Mouse (Mus musculus) hindbrain, embryonic 15.5 days (tissue): Measurements from ENCODE around the gene Gcnt1. TPM values are rescaled to one million over a fixed set of nuclear protein-coding genes. Genes with fewer than 3 reads are reported as not detected.

Source experiments
- ATAC-seq: fragments of 200-750 bp; cut with Nextera tagmentation; 2 replicates; pipeline ENCODE4 v1.8.0; 2017; ENCODE audit warnings: low read depth, moderate number of reproducible peaks, moderate TSS enrichment; ENCODE audit not compliant: low FRiP score
- H3K27ac ChIP-seq: fragments of 300-500 bp; sonication (generic); replicated peaks from 2 replicates; pipeline ENCODE4 v1.5.1; 2015; ENCODE audit warnings: mild to moderate bottlenecking, inconsistent platforms
- H3K27me3 ChIP-seq: fragments of 300-500 bp; sonication (generic); 2 replicates; pipeline ENCODE4 v1.6.1; 2015; ENCODE audit warnings: control low read depth, inconsistent platforms
- H3K36me3 ChIP-seq: fragments of 300-500 bp; sonication (generic); 2 replicates; pipeline ENCODE4 v1.6.1; 2015; ENCODE audit warnings: control low read depth, inconsistent platforms
- H3K4me1 ChIP-seq: fragments of 300-500 bp; sonication (generic); replicated peaks from 2 replicates; pipeline ENCODE4 v1.6.1; 2015; ENCODE audit warnings: control low read depth, inconsistent platforms
- H3K4me2 ChIP-seq: fragments of 300-500 bp; sonication (generic); 2 replicates; pipeline ENCODE4 v1.6.1; 2015; ENCODE audit warnings: moderate library complexity, mild to moderate bottlenecking, inconsistent platforms
- H3K4me3 ChIP-seq: fragments of 300-500 bp; sonication (generic); 2 replicates; pipeline ENCODE4 v1.5.1; 2015; ENCODE audit warnings: mild to moderate bottlenecking, inconsistent platforms
- H3K9ac ChIP-seq: fragments of 300-500 bp; sonication (generic); 2 replicates; pipeline ENCODE4 v1.6.1; 2015; ENCODE audit warnings: inconsistent platforms
- H3K9me3 ChIP-seq: fragments of 300-500 bp; sonication (generic); 2 replicates; pipeline ENCODE4 v1.6.1; 2016; ENCODE audit warnings: control low read depth, inconsistent platforms
- WGBS: fragments of 180-500 bp; shearing (Covaris S2); methylation state at CpG from one replicate; pipeline ENCODE4 v1.1.7; 2015; 5-methylcytosine and 5-hydroxymethylcytosine counted together
- polyA plus RNA-seq: library from polyadenylated mRNA; unstranded; fragments of >200 nt; fragmentation: Nextera tagmentation; extraction: Ambion mirVana; gene quantifications from 2 replicates; pipeline ENCODE4 v1.2.1, GENCODE M21; 2015

The Gcnt1 gene
- polyA plus RNA-seq, 1 experiment from 2014 or later, result 0.71 TPM

GRCm38 (mm10) chr19:17278381-17279051 is 94.1 kb downstream of the Gcnt1 start:
- Histone ChIP-seq H3K27ac (no peak overlapping the region), H3K27me3 (no peaks in the 10 kb centered on the region), H3K36me3 (no peaks in the 10 kb centered on the region), H3K9ac (no peak overlapping the region), H3K4me2 (no peak overlapping the region), H3K4me1 (no peaks in the 10 kb centered on the region), H3K4me3 (no peak overlapping the region), H3K9me3 (no peaks in the 10 kb centered on the region)
- WGBS, result 93% methylated on average over 4 of the region's 4 CpGs
- ATAC-seq, result no peak

Other genes with a start within 250 kb of the Gcnt1 start
- gene Rfk, start 21.2 kb upstream of the Gcnt1 start, polyA plus RNA-seq, result 82.3 and 88.1 TPM in 2 replicates